Mouse (Mus musculus) liver, postnatal 0 days (tissue): Measurements from ENCODE around the gene Sgpp1.

Experiments
- CTCF ChIP-seq: sonication (generic); IDR thresholded peaks from 2 replicates; pipeline ENCODE4 v1.5.1; 2016; ENCODE audit warnings: antibody characterized with exemption, low read depth
- EP300 ChIP-seq: IDR thresholded peaks from 2 replicates; pipeline ENCODE4 v1.6.1; 2016; ENCODE audit warnings: antibody characterized with exemption, low read depth, mild to moderate bottlenecking

DNA sequence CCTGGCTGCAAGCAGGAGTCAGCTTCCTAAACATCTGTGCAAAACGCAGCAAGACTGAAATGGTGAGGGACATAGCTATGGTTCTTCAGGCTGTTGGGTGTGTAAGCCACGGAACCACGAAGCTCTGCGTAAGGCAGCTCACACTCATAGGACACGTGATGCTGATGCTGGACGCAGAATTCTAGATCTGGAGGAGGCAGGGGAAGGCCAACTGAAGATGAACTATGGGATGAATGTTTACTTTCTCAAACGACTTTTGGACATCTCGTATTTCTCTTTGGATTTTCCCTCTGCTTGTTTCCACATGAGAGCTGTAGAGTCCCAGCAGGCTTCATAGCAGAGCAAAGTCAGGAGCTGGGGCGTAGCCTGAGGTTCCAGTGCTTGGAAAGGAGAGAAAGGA is 21.9 kb downstream of the Sgpp1 start:
- no peak for TF ChIP-seq EP300
- TF ChIP-seq CTCF = no peak
